Comparison of ENCODE assay signal across 42 mouse cellular contexts in genomic region chr8:75476756-75477155, GRCm38 (mm10). TPM values are rescaled to one million over a fixed set of nuclear protein-coding genes. Genes with fewer than 3 reads are reported as not detected.
DNase-seq lines count a peak whose midpoint lies in the region; ATAC-seq lines count a peak whose summit lies in the region.
"Had no signal": no experiment of that assay in that cellular context is flagged by ENCODE, and none has a peak within 500 bp of the region (broad histone marks: within the 10 kb centered on the region; RNA-seq: fewer than 3 reads in every experiment).

No protein-coding gene starts in this region.

- no peaks in the 10 kb centered on the region for H3K4me1 ChIP-seq in kidney, embryonic 15.5 days
- H3K4me1 ChIP-seq: embryonic facial prominence, embryonic 12.5 days; forebrain, embryonic 10.5 days; heart, embryonic 12.5 days; limb, embryonic 13.5 days; liver, embryonic 12.5 days; midbrain, embryonic 12.5 days; neural tube, embryonic 15.5 days; stomach, embryonic 15.5 days had no signal

- no peaks in the 10 kb centered on the region for H3K27me3 ChIP-seq in kidney, embryonic 15.5 days
- H3K27me3 ChIP-seq: embryonic facial prominence, embryonic 12.5 days; heart, embryonic 12.5 days; limb, embryonic 13.5 days; liver, embryonic 12.5 days; midbrain, embryonic 12.5 days; neural tube, embryonic 15.5 days; stomach, embryonic 15.5 days had no signal

- H3K4me2 ChIP-seq in kidney, embryonic 15.5 days = no peak overlapping the region
- H3K4me2 ChIP-seq: embryonic facial prominence, embryonic 12.5 days; heart, embryonic 12.5 days; hindbrain, embryonic 14.5 days; limb, embryonic 13.5 days; liver, embryonic 12.5 days; midbrain, embryonic 12.5 days; neural tube, embryonic 15.5 days; stomach, embryonic 15.5 days had no signal

- H3K4me3 ChIP-seq in kidney, embryonic 15.5 days (replicated peaks) = no peak overlapping the region
- H3K4me3 ChIP-seq: embryonic facial prominence, embryonic 12.5 days; forebrain, embryonic 10.5 days; gastrocnemius, adult 2 months; heart, embryonic 12.5 days; left cerebral cortex, adult 2 months; limb, embryonic 13.5 days; liver, embryonic 12.5 days; midbrain, embryonic 12.5 days; neural tube, embryonic 15.5 days; stomach, embryonic 15.5 days had no signal

- H3K27ac ChIP-seq in kidney, embryonic 15.5 days = no peak overlapping the region
- H3K27ac ChIP-seq: embryonic facial prominence, embryonic 12.5 days; forebrain, embryonic 10.5 days; gastrocnemius, adult 2 months; hindbrain, embryonic 14.5 days; left cerebral cortex, adult 2 months; limb, embryonic 13.5 days; liver, embryonic 12.5 days; midbrain, embryonic 12.5 days; neural tube, embryonic 15.5 days; stomach, embryonic 15.5 days had no signal

- no peaks in the 10 kb centered on the region for H3K36me3 ChIP-seq in kidney, embryonic 15.5 days
- H3K36me3 ChIP-seq: embryonic facial prominence, embryonic 12.5 days; forebrain, embryonic 10.5 days; heart, embryonic 12.5 days; limb, embryonic 13.5 days; liver, embryonic 12.5 days; midbrain, embryonic 12.5 days; neural tube, embryonic 15.5 days; stomach, embryonic 15.5 days had no signal

- DNase-seq in adrenal gland, postnatal 10 days = peak; percentile 2
- DNase-seq in adrenal gland, postnatal 4 days (ENCODE audit: low spot score in 2 of 2) = no peak
- no peak for DNase-seq in frontal cortex, postnatal 14 days (ENCODE audit: low spot score in 2 of 2)
- peak; percentile 59 for DNase-seq in brain, adult 2 months (ENCODE audit: low read depth, low spot score)
- DNase-seq in layer of hippocampus, adult 8-10 months (ENCODE audit: low spot score in 2 of 2) = peak; percentile 9 to 33
- DNase-seq: adrenal gland, adult 2 months; cerebellum, adult 18-20 months; cerebellum, postnatal 36 days; embryo, embryonic 11 days; gastrocnemius, adult 2 months; gastrocnemius, postnatal 36 days; heart, adult 18-20 months; heart, postnatal 4 days; kidney, adult 18-20 months; kidney, postnatal 4 days; liver, postnatal 0 days; lung, postnatal 36 days; right cerebral cortex, postnatal 25 days; thymus, postnatal 25 days had no signal

- H3K9me3 ChIP-seq in kidney, embryonic 15.5 days (replicated peaks) = no peaks in the 10 kb centered on the region
- H3K9me3 ChIP-seq: embryonic facial prominence, embryonic 12.5 days; forebrain, embryonic 10.5 days; heart, embryonic 12.5 days; limb, embryonic 13.5 days; liver, embryonic 12.5 days; midbrain, embryonic 12.5 days; neural tube, embryonic 15.5 days; stomach, embryonic 15.5 days had no signal

- ATAC-seq in frontal cortex, adult (ENCODE audit: low TSS enrichment) = 0 out of 2 replicates have a peak, but pooled peaks have one; percentile 47
- no peak for ATAC-seq in kidney, embryonic 15.5 days (replicated peaks; ENCODE audit: low FRiP score)
- ATAC-seq in megakaryocyte-erythroid progenitor cell, adult 5-6 weeks (replicated peaks; ENCODE audit: low FRiP score, low TSS enrichment, poor library complexity, severe bottlenecking) = no peak
- ATAC-seq: activated CD4-positive, CD25-positive, alpha-beta regulatory T cell, adult 4 months; inflammation-experienced regulatory T-cells, adult 6 months; liver, embryonic 12.5 days; liver, postnatal 0 days had no signal

- no peak overlapping the region for H3K9ac ChIP-seq in kidney, embryonic 15.5 days
- H3K9ac ChIP-seq: embryonic facial prominence, embryonic 12.5 days; heart, embryonic 12.5 days; hindbrain, embryonic 14.5 days; limb, embryonic 13.5 days; liver, embryonic 12.5 days; liver, postnatal 0 days; midbrain, embryonic 12.5 days; neural tube, embryonic 15.5 days; stomach, embryonic 15.5 days had no signal

- WGBS in kidney, embryonic 15.5 days = 76% methylated on average over 1 of the region's 1 CpGs

RNA-seq across cellular contexts. Expression of gene Iqcm, which starts 28.3 kb away (rescaled TPM):
- total RNA-seq in adrenal gland, postnatal 10 days (2021) = not detected
- not detected for total RNA-seq in adrenal gland, postnatal 4 days (2021)
- total RNA-seq in layer of hippocampus, adult 8-10 months (2022) = under 1 TPM; 0.34 to 0.53 (median 0.44) TPM
- polyA plus RNA-seq in kidney, embryonic 15.5 days (2015; fragmentation: Nextera tagmentation; extraction: Ambion mirVana) = not detected in 2 replicates
- not detected in 2 replicates for total RNA-seq in megakaryocyte-erythroid progenitor cell, adult 5-6 weeks (2014; fragmentation: Nextera tagmentation)
- not detected in 2 replicates for total RNA-seq in megakaryocyte-erythroid progenitor cell, adult 5-6 weeks (2017)
- total RNA-seq: adrenal gland, adult 2 months; CH12.LX; ES-E14; gastrocnemius, postnatal 36 days; heart, adult 18-20 months; heart, postnatal 4 days; megakaryocyte, adult 5-6 weeks; monocyte, adult 5-6 weeks had no signal
- polyA plus RNA-seq: activated CD4-positive, CD25-positive, alpha-beta regulatory T cell, adult 4 months; adrenal gland, adult 2 months; C2C12; embryonic facial prominence, embryonic 12.5 days; forebrain, embryonic 10.5 days; heart, embryonic 12.5 days; heart, postnatal 0 days; hindbrain, embryonic 14.5 days; inflammation-experienced regulatory T-cells, adult 6 months; kidney, embryonic 16.5 days; liver, embryonic 12.5 days; liver, postnatal 0 days; lung, embryonic 16.5 days; midbrain, embryonic 12.5 days; stomach, embryonic 15.5 days had no signal

Comparison
In these comparisons a context has a peak if more than half of its experiments do, and no peak if none do; other contexts are left out.
1. DNase-seq: peak in adrenal gland, postnatal 10 days (single experiment), brain, adult 2 months (single experiment) and layer of hippocampus, adult 8-10 months (2 of 2); none in adrenal gland, postnatal 4 days (0 of 2) and frontal cortex, postnatal 14 days (0 of 2).